Mouse (Mus musculus): ENCODE results near the gene Ggta1. TPM values are rescaled to one million over a fixed set of nuclear protein-coding genes. Genes with fewer than 3 reads are reported as not detected.
A peak's percentile ranks its signal among the peaks of the same experiment; 100 is the strongest.

Gene Ggta1
- total and polyA plus RNA-seq, 3 experiments, result 40.5 to 55.8 (median 46.9) TPM

GRCm38 (mm10) chr2:35430806-35431205 lies 32.2 kb downstream of the Ggta1 start:
- no peak overlapping the region for H3K4me3 ChIP-seq (replicated peaks in 1 of 3; ENCODE audit: low read depth in 2 of 3, low read length in 2 of 3, poor library complexity in 1 of 3)
- in situ Hi-C loops (cut with MboI; ENCODE audit: low pct_ligation_motif_present, low pct_unique_long_range_greater_than_20kb, low sequenced_read_pairs), result no loop called here
- DNase-seq (ENCODE audit: extremely low read depth), result no peak
- H3K27me3 ChIP-seq (replicated peaks), result no peaks in the 10 kb centered on the region
- peaks cover 75 to 89% of the 10 kb centered on the region in 2 experiments for H3K36me3 ChIP-seq (replicated peaks in 1 of 2; ENCODE audit: control insufficient read depth in 1 of 2, insufficient read depth in 1 of 2, low read length in 1 of 2)
- TF ChIP-seq MYC (IDR thresholded peaks at IDR 0.05; ENCODE audit: low read depth, low read length), result no peak
- no peak for TF ChIP-seq ZMIZ1 (IDR thresholded peaks at IDR 0.05; ENCODE audit: low read depth, low read length)
- no peak for TF ChIP-seq BHLHE40 (IDR thresholded peaks at IDR 0.05; ENCODE audit: low read depth, low read length)
- no peak for TF ChIP-seq NELFE (IDR thresholded peaks at IDR 0.05; ENCODE audit: low read depth, low read length)
- TF ChIP-seq E2F4 (IDR thresholded peaks at IDR 0.05; ENCODE audit: insufficient replicate concordance, low read depth, low read length), result no peak
- TF ChIP-seq SMC3 (IDR thresholded peaks at IDR 0.05; ENCODE audit: low read depth, low read length), result no peak
- TF ChIP-seq NRF1 (IDR thresholded peaks at IDR 0.05; ENCODE audit: low read depth, low read length), result no peak
- TF ChIP-seq RAD21 (IDR thresholded peaks at IDR 0.05; ENCODE audit: low read depth, low read length), result no peak
- no peak for TF ChIP-seq PAX5 (IDR thresholded peaks at IDR 0.05; ENCODE audit: low read length)
- TF ChIP-seq MXI1 (IDR thresholded peaks at IDR 0.05; ENCODE audit: low read depth, low read length), result no peak
- no peak for TF ChIP-seq GABPA (IDR thresholded peaks at IDR 0.05; ENCODE audit: insufficient replicate concordance, low read depth, low read length)
- no peak for TF ChIP-seq KAT2A (IDR thresholded peaks at IDR 0.05; ENCODE audit: insufficient replicate concordance, low read length)
- TF ChIP-seq ZKSCAN1 (IDR thresholded peaks at IDR 0.05; ENCODE audit: borderline replicate concordance, low read depth, low read length), result no peak
- no peak for TF ChIP-seq HCFC1 (IDR thresholded peaks at IDR 0.05; ENCODE audit: low read depth, low read length)
- no peak for TF ChIP-seq UBTF (IDR thresholded peaks at IDR 0.05; ENCODE audit: low read depth, low read length)
- TF ChIP-seq MAX (IDR thresholded peaks at IDR 0.05; ENCODE audit: low read length), result no peak
- TF ChIP-seq POLR2AphosphoS2 (IDR thresholded peaks at IDR 0.05; ENCODE audit: low read depth, low read length), result no peak
- no peak for TF ChIP-seq CTCF (conservative IDR thresholded peaks at IDR 0.05 in 1 of 2, IDR thresholded peaks at IDR 0.05 in 1 of 2; ENCODE audit: low read depth in 2 of 2, low read length in 2 of 2)
- no peak for TF ChIP-seq TBP (conservative IDR thresholded peaks at IDR 0.05; ENCODE audit: low read depth, low read length)
- TF ChIP-seq CHD2 (IDR thresholded peaks at IDR 0.05; ENCODE audit: low read length), result no peak
- H3K27ac ChIP-seq (ENCODE audit: insufficient read depth, low read depth), result no peak overlapping the region
- H3K4me2 ChIP-seq (ENCODE audit: insufficient read depth, low read depth, poor library complexity, severe bottlenecking), result no peak overlapping the region
- H3K9ac ChIP-seq (ENCODE audit: insufficient read depth, low read depth), result no peak overlapping the region
- peaks cover 37% of the 10 kb centered on the region for H3K79me2 ChIP-seq (replicated peaks; ENCODE audit: control insufficient read depth, extremely low read depth, insufficient read depth, poor library complexity, severe bottlenecking)
- dilution Hi-C loops (cut with MboI; ENCODE audit: extremely low pct_ligation_motif_present, extremely low pct_unique_long_range_greater_than_20kb, low sequenced_read_pairs), result no loop called here
- H3K4me1 ChIP-seq (ENCODE audit: control insufficient read depth in 1 of 2, insufficient read depth in 2 of 2), result peaks cover 18 to 37% of the 10 kb centered on the region in 2 experiments
- H3K9me3 ChIP-seq (replicated peaks; ENCODE audit: low read length), result no peaks in the 10 kb centered on the region

- Histone ChIP-seq H3K4me2 (ENCODE audit: insufficient read depth, low read depth, poor library complexity, severe bottlenecking) (no peak overlapping the region), H3K9me3 (replicated peaks; ENCODE audit: low read length) (no peaks in the 10 kb centered on the region), H3K79me2 (replicated peaks; ENCODE audit: control insufficient read depth, extremely low read depth, insufficient read depth, poor library complexity, severe bottlenecking) (peaks cover 29% of the 10 kb centered on the region), H3K9ac (ENCODE audit: insufficient read depth, low read depth) (no peak overlapping the region), H3K27ac (ENCODE audit: insufficient read depth, low read depth) (peak overlapping the region; percentile 5; the same call in 1 of the 2 replicates), H3K4me3 (replicated peaks in 1 of 3; ENCODE audit: low read depth in 2 of 3, low read length in 2 of 3, poor library complexity in 1 of 3) (peak overlapping the region in 1 of 3 experiments; percentile 8), H3K27me3 (replicated peaks) (no peaks in the 10 kb centered on the region), H3K36me3 (replicated peaks in 1 of 2; ENCODE audit: control insufficient read depth in 1 of 2, insufficient read depth in 1 of 2, low read length in 1 of 2) (peaks cover 78 to 90% of the 10 kb centered on the region in 2 experiments), H3K4me1 (ENCODE audit: control insufficient read depth in 1 of 2, insufficient read depth in 2 of 2) (peaks cover 18 to 31% of the 10 kb centered on the region in 2 experiments)
- TF ChIP-seq MEF2A (IDR thresholded peaks at IDR 0.05; ENCODE audit: borderline replicate concordance, low read depth, low read length), result peak; percentile 92
- TF ChIP-seq EP300 (IDR thresholded peaks at IDR 0.05; ENCODE audit: low read length), result peak; percentile 65
- TF ChIP-seq BHLHE40 (IDR thresholded peaks at IDR 0.05; ENCODE audit: low read depth, low read length), result peak; percentile 41; the same call in 1 of the 2 replicates
- TF ChIP-seq ELF1 (IDR thresholded peaks at IDR 0.05; ENCODE audit: low read depth, low read length), result no peak
- no peak for TF ChIP-seq CHD1 (IDR thresholded peaks at IDR 0.05; ENCODE audit: low read depth, low read length)
- no peak for TF ChIP-seq POLR2A (IDR thresholded peaks at IDR 0.05; ENCODE audit: low read depth, low read length)
- 0 out of 2 replicates have a peak, but pooled peaks have one; percentile 13 for TF ChIP-seq ETS1 (conservative IDR thresholded peaks at IDR 0.05; ENCODE audit: low read depth, low read length)
- peak; percentile 52; the same call in 1 of the 2 replicates for TF ChIP-seq TCF12 (IDR thresholded peaks at IDR 0.05; ENCODE audit: low read depth, low read length)
- TF ChIP-seq IRF4 (IDR thresholded peaks at IDR 0.05; ENCODE audit: low read depth, low read length), result peak; percentile 67
- TF ChIP-seq TBP (conservative IDR thresholded peaks at IDR 0.05; ENCODE audit: low read depth, low read length), result no peak
- in situ Hi-C loops (cut with MboI; ENCODE audit: low pct_ligation_motif_present, low pct_unique_long_range_greater_than_20kb, low sequenced_read_pairs) (no loop called here), dilution Hi-C loops (cut with MboI; ENCODE audit: extremely low pct_ligation_motif_present, extremely low pct_unique_long_range_greater_than_20kb, low sequenced_read_pairs) (no loop called here)
- peak; percentile 52 for DNase-seq (ENCODE audit: extremely low read depth)
Measured at GRCm38 (mm10) chr2:35428615-35429300, 34.3 kb downstream of the Ggta1 start.

Measured in CH12.LX (cell line).